Mouse (Mus musculus): ENCODE data around the gene Fam214b.

The Fam214b gene

GRCm38 (mm10) chr4:43038567-43039495 is 7.2 kb downstream of the Fam214b start:
- DNase-seq (ENCODE audit: low spot score): peak; percentile 55

GRCm38 (mm10) chr4:43037860-43038566 is 8.0 kb downstream of the Fam214b start:
- no peak for DNase-seq (ENCODE audit: low spot score)

- no peak for DNase-seq (ENCODE audit: low spot score)
These were observed 9.7 kb downstream of the Fam214b start for GRCm38 (mm10) chr4:43036356-43036755.

GRCm38 (mm10) chr4:43035851-43036250 is 10.2 kb downstream of the Fam214b start:
- DNase-seq (ENCODE audit: low spot score): no peak

GRCm38 (mm10) chr4:43033481-43033880 is 12.5 kb downstream of the Fam214b start:
- DNase-seq (ENCODE audit: low spot score): no peak

- no peak for DNase-seq (ENCODE audit: low spot score)
These were observed 13.5 kb downstream of the Fam214b start for GRCm38 (mm10) chr4:43032501-43032900.

GRCm38 (mm10) chr4:43031237-43031995 is 14.6 kb downstream of the Fam214b start, which contains the start of gene Stoml2:
Gene Stoml2 (minus strand): TSS chr4:43031710.
- peak; percentile 88 for DNase-seq (ENCODE audit: low spot score)

- no peak for DNase-seq (ENCODE audit: low spot score)
These were observed 15.2 kb downstream of the Fam214b start for GRCm38 (mm10) chr4:43030780-43031230.

GRCm38 (mm10) chr4:43030352-43030751 is 15.7 kb downstream of the Fam214b start:
- no peak for DNase-seq (ENCODE audit: low spot score)

GRCm38 (mm10) chr4:43029749-43030148 is 16.3 kb downstream of the Fam214b start:
- no peak for DNase-seq (ENCODE audit: low spot score)

- peak; percentile 59 for DNase-seq (ENCODE audit: low spot score)
These were observed 16.9 kb downstream of the Fam214b start for GRCm38 (mm10) chr4:43029121-43029520.

- DNase-seq (ENCODE audit: low spot score): peak; percentile 84
These were observed 20.7 kb downstream of the Fam214b start, which contains the start of gene Pigo for GRCm38 (mm10) chr4:43025084-43025960. Gene Pigo (minus strand): TSS chr4:43025819.

GRCm38 (mm10) chr4:43024673-43025072 is 21.3 kb downstream of the Fam214b start:
- DNase-seq (ENCODE audit: low spot score): no peak

GRCm38 (mm10) chr4:43021341-43021740 is 24.7 kb downstream of the Fam214b start:
- no peak for DNase-seq (ENCODE audit: low spot score)

- DNase-seq (ENCODE audit: low spot score): no peak
These were observed 25.1 kb downstream of the Fam214b start for GRCm38 (mm10) chr4:43020876-43021275.

GRCm38 (mm10) chr4:43019641-43020465 is 26.2 kb downstream of the Fam214b start:
- DNase-seq (ENCODE audit: low spot score): no peak

GRCm38 (mm10) chr4:43019176-43019575 is 26.8 kb downstream of the Fam214b start:
- DNase-seq (ENCODE audit: low spot score): no peak

GRCm38 (mm10) chr4:43018156-43018555 is 27.9 kb downstream of the Fam214b start:
- DNase-seq (ENCODE audit: low spot score): no peak

- no peak for DNase-seq (ENCODE audit: low spot score)
These were observed 33.9 kb downstream of the Fam214b start for GRCm38 (mm10) chr4:43012091-43012490.

Measured in ovary, adult 18-20 months (tissue).